Mouse (Mus musculus) heart, adult 2 months (tissue): ENCODE results near the gene Selenom.

ENCODE experiments used
- CTCF ChIP-seq: fragments of 200-600 bp; IDR thresholded peaks from 2 replicates; pipeline ENCODE4 v1.8.1; 2022; ENCODE audit warnings: antibody characterized with exemption, mild to moderate bottlenecking, moderate library complexity
- EP300 ChIP-seq: fragments of 200-500 bp; IDR thresholded peaks from 2 replicates; pipeline ENCODE4 v1.6.1; 2011; ENCODE audit warnings: low read depth, low read length, control low read depth; ENCODE audit not compliant: insufficient read depth
- POLR2A ChIP-seq: fragments of 200-500 bp; IDR thresholded peaks from 2 replicates; pipeline ENCODE4 v1.6.1; 2011; ENCODE audit warnings: mild to moderate bottlenecking, low read depth, low read length, control low read depth; ENCODE audit not compliant: insufficient read depth

DNA sequence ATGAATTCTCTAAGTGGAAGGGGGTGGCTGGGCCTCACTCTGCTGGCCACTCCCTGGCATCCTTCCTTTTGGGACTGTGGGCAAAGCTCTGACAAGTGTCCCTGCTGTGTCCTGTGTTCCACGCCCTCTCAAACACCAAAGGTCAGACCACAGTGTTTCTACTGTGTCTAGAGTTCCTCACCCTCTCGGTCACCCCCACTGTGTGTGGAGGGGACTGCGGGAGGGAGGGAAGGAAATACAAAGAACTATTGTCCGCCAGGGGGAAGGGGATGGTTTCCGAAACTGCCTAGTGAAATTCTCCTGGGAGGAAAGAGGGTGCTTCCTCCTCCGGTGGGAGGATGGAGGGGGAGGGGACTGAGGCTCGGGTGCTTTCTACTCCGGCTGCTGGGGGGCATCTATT lies 20.5 kb downstream of the Selenom start:
- TF ChIP-seq POLR2A = no peak
- no peak for TF ChIP-seq CTCF
- 0 out of 2 replicates have a peak, but pooled peaks have one; percentile 4 for TF ChIP-seq EP300
